Mouse (Mus musculus) lung, postnatal 25 days (tissue): ENCODE measurements around the gene Aar2.
A peak's percentile ranks its signal among the peaks of the same experiment; 100 is the strongest.
"Not testable (repeated sequence)": the region's sequence is repeated elsewhere in the genome, so short reads cannot be mapped to it uniquely, and the experiment has no call there.

Experiments used
- DNase-seq: peaks from one replicate; pipeline ENCODE4 v3.0.0; 2022; ENCODE audit warnings: low spot score

Aar2 gene

GRCm38 (mm10) chr2:156547123-156547891 is at the start of gene Aar2:
Gene Aar2, plus strand, starts transcription at chr2:156547584.
- DNase-seq = peak; percentile 76

GRCm38 (mm10) chr2:156497915-156498314 is 49.5 kb upstream of the Aar2 start:
- peak; percentile 42 for DNase-seq

DNA sequence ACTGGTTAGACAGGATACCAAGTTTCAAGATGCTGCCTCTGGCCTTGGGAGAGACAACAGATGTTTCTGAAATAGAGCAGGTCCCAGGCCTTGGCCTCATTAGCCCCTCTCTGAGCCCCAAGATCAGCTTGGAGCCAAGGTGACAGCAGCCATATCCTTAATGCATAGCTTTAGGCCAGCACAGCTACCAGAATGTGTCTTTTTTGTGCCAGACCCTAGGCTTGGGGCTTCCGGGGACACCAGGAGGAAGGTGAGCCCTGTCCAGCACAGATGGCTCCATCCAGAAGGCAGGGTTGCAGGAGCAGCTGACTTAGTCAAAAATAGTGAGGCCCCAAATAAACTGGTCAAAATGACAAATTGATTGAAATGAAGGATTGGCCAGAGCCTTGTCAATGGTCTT is 46.4 kb upstream of the Aar2 start:
- DNase-seq = no peak

GRCm38 (mm10) chr2:156505533-156505932 is 41.9 kb upstream of the Aar2 start:
- peak; percentile 48 for DNase-seq

- DNase-seq = no peak
Observed at GRCm38 (mm10) chr2:156512028-156512427, 35.4 kb upstream of the Aar2 start.

GRCm38 (mm10) chr2:156512561-156512960 is 34.8 kb upstream of the Aar2 start:
- DNase-seq = no peak

GRCm38 (mm10) chr2:156515102-156515501 is 32.3 kb upstream of the Aar2 start:
- DNase-seq = no peak

- DNase-seq = peak; percentile 68
Observed at GRCm38 (mm10) chr2:156515565-156516185, 31.7 kb upstream of the Aar2 start.

- DNase-seq = not testable (repeated sequence)
Observed at GRCm38 (mm10) chr2:156516678-156517077, 30.7 kb upstream of the Aar2 start.

GRCm38 (mm10) chr2:156518306-156518705 is 29.1 kb upstream of the Aar2 start:
- no peak for DNase-seq

- no peak for DNase-seq
Observed at GRCm38 (mm10) chr2:156519584-156519983, 27.8 kb upstream of the Aar2 start.

- DNase-seq = no peak
Observed at GRCm38 (mm10) chr2:156522994-156523393, 24.4 kb upstream of the Aar2 start.

- peak; percentile 21 for DNase-seq
Observed at GRCm38 (mm10) chr2:156524078-156524477, 23.3 kb upstream of the Aar2 start.

- peak; percentile 26 for DNase-seq
Observed at GRCm38 (mm10) chr2:156529726-156530125, 17.7 kb upstream of the Aar2 start.

DNA sequence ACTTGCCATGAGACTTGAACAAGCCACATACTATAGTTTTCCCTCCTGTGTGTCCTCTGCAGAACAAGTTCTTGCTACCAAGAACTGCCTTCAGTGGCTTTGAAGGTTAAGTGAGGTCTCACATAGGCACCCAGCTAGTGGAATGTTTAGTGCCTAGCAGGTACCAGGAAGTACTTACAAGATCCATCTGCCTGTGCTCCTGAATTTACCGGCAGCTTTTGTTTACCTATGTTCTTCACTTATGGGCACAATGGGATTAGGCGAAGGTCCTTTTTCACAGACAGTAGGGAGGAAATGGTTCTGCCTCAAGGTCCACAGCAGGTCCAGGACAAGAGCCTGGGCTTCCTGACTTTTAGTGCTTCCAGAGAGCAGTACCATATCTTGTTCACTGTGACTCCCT is 14.2 kb upstream of the Aar2 start:
- DNase-seq = peak; percentile 36

- DNase-seq = peak; percentile 28
Observed at GRCm38 (mm10) chr2:156538817-156539555, 8.4 kb upstream of the Aar2 start.

DNA sequence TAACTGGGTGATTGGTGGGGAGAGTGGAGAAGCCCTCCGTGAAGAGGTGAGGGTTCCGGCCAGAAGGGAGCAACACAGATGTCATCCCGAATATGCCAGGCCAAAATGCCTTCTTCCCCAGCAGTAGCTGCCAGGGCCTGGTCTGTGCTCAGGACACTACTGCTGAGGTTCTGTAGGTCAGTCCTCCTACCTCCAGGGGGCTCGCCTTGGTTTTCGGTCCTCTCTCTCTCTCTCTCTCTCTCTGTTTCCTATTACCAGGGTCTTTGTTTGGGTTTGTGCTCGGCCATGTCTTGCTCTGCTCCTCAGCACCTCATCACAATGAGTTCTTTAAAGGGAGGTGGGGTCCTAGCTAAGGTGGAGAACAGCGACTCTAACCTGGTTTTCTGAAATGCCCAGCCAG is 6.4 kb upstream of the Aar2 start:
- no peak for DNase-seq

GRCm38 (mm10) chr2:156542410-156542809 is 5.0 kb upstream of the Aar2 start:
- DNase-seq = no peak

GRCm38 (mm10) chr2:156543804-156544203 is 3.6 kb upstream of the Aar2 start:
- DNase-seq = no peak

DNA sequence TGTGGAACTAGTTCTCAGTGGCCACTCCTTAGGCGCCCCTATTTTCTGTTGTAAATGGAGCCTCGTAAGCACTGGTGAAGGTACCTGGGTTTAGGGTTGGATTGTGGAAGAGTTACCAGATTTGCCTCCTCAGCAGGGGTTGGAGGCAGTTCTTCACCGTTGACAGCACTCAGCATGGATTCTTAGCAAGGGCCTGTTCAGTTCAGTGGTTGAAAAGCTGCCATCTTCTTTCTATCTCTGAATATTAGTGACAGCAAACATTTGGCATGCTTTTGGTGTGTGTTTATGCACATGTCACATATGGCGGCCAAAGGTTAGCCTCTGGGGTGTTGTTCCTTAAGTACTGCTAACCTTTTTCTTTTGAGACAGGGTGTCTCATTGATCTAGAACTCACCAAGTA is 5.0 kb downstream of the Aar2 start:
- DNase-seq = no peak

GRCm38 (mm10) chr2:156561808-156562207 is 14.4 kb downstream of the Aar2 start:
- DNase-seq = no peak

GRCm38 (mm10) chr2:156563557-156563956 is 16.2 kb downstream of the Aar2 start:
- no peak for DNase-seq

- DNase-seq = no peak
Observed at GRCm38 (mm10) chr2:156566512-156566911, 19.1 kb downstream of the Aar2 start.
